Mouse (Mus musculus): ENCODE measurements around the gene Rnf224.

GRCm38 (mm10) chr2:25265897-25266656, 29.5 kb upstream of the Rnf224 start:
- TF ChIP-seq POLR2A (IDR thresholded peaks at IDR 0.05; ENCODE audit: borderline replicate concordance, extremely low read depth, insufficient read depth, insufficient read length, poor library complexity, severe bottlenecking) = no peak
- no peak for TF ChIP-seq CTCF (IDR thresholded peaks at IDR 0.05; ENCODE audit: borderline replicate concordance, extremely low read depth, insufficient read depth, insufficient read length)

Data from brain, embryonic 14.5 days (tissue).